Mouse (Mus musculus): ENCODE results near the gene Fkbp15.
A peak's percentile ranks its signal among the peaks of the same experiment; 100 is the strongest.

Fkbp15 gene

GRCm38 (mm10) chr4:62318294-62318693 lies 42.1 kb downstream of the Fkbp15 start:
- DNase-seq (ENCODE audit: low read depth): peak; percentile 23

- DNase-seq (ENCODE audit: low read depth): no peak
Measured at GRCm38 (mm10) chr4:62316456-62316855, 43.9 kb downstream of the Fkbp15 start.

- DNase-seq (ENCODE audit: low read depth): no peak
Measured at GRCm38 (mm10) chr4:62314516-62314915, 45.8 kb downstream of the Fkbp15 start.

GRCm38 (mm10) chr4:62313641-62314211 lies 46.6 kb downstream of the Fkbp15 start:
- DNase-seq (ENCODE audit: low read depth): peak; percentile 14

- no peak for DNase-seq (ENCODE audit: low read depth)
Measured at GRCm38 (mm10) chr4:62312821-62313220, 47.5 kb downstream of the Fkbp15 start.

GRCm38 (mm10) chr4:62308406-62308805 lies 51.9 kb downstream of the Fkbp15 start:
- DNase-seq (ENCODE audit: low read depth): no peak

- DNase-seq (ENCODE audit: low read depth): no peak
Measured at GRCm38 (mm10) chr4:62306840-62307239, 53.5 kb downstream of the Fkbp15 start.

- DNase-seq (ENCODE audit: low read depth): no peak
Measured at GRCm38 (mm10) chr4:62306301-62306700, 54.0 kb downstream of the Fkbp15 start.

GRCm38 (mm10) chr4:62303288-62303687 lies 57.1 kb downstream of the Fkbp15 start:
- DNase-seq (ENCODE audit: low read depth): no peak

GRCm38 (mm10) chr4:62302795-62303194 lies 57.6 kb downstream of the Fkbp15 start:
- DNase-seq (ENCODE audit: low read depth): no peak

GRCm38 (mm10) chr4:62300001-62300400 lies 60.3 kb downstream of the Fkbp15 start:
- DNase-seq (ENCODE audit: low read depth): no peak

- DNase-seq (ENCODE audit: low read depth): peak; percentile 14
Measured at GRCm38 (mm10) chr4:62297280-62298130, 62.8 kb downstream of the Fkbp15 start.

GRCm38 (mm10) chr4:62294741-62295140 lies 65.6 kb downstream of the Fkbp15 start:
- no peak for DNase-seq (ENCODE audit: low read depth)

GRCm38 (mm10) chr4:62293219-62293861 lies 67.0 kb downstream of the Fkbp15 start:
- DNase-seq (ENCODE audit: low read depth): no peak

- no peak for DNase-seq (ENCODE audit: low read depth)
Measured at GRCm38 (mm10) chr4:62292461-62293180, 67.7 kb downstream of the Fkbp15 start.

- no peak for DNase-seq (ENCODE audit: low read depth)
Measured at GRCm38 (mm10) chr4:62290816-62291505, 69.4 kb downstream of the Fkbp15 start.

- no peak for DNase-seq (ENCODE audit: low read depth)
Measured at GRCm38 (mm10) chr4:62289226-62289625, 71.1 kb downstream of the Fkbp15 start.

- peak; percentile 38 for DNase-seq (ENCODE audit: low read depth)
Measured at GRCm38 (mm10) chr4:62286992-62287900, 73.1 kb downstream of the Fkbp15 start.

- DNase-seq (ENCODE audit: low read depth): peak; percentile 90
Measured at GRCm38 (mm10) chr4:62286257-62286991, 73.9 kb downstream of the Fkbp15 start.

GRCm38 (mm10) chr4:62285576-62285975 lies 74.8 kb downstream of the Fkbp15 start:
- DNase-seq (ENCODE audit: low read depth): no peak

Measured in NIH3T3 (cell line).